Mouse (Mus musculus): ENCODE data around the gene Iqca. TPM values are rescaled to one million over a fixed set of nuclear protein-coding genes. Genes with fewer than 3 reads are reported as not detected.

Gene Iqca
- polyA plus RNA-seq, 1 experiment from 2014 or later, result 1.2 TPM

GRCm38 (mm10) chr1:90088192-90088990, 64.8 kb downstream of the Iqca start:
- H3K4me2 ChIP-seq, result no peak overlapping the region
- H3K27me3 ChIP-seq (replicated peaks), result no peaks in the 10 kb centered on the region
- H3K36me3 ChIP-seq (replicated peaks), result no peaks in the 10 kb centered on the region
- no peak for ATAC-seq (replicated peaks)
- H3K4me1 ChIP-seq, result peaks cover 14% of the 10 kb centered on the region
- WGBS, result 41% methylated on average over 6 of the region's 6 CpGs
- no peak overlapping the region for H3K4me3 ChIP-seq
- no peak overlapping the region for H3K9ac ChIP-seq
- no peak overlapping the region for H3K27ac ChIP-seq
- H3K9me3 ChIP-seq, result no peaks in the 10 kb centered on the region; the same call in 1 of the 2 replicates

GRCm38 (mm10) chr1:90086461-90086860, 66.7 kb downstream of the Iqca start:
- Histone ChIP-seq H3K36me3 (replicated peaks) (no peaks in the 10 kb centered on the region), H3K27ac (no peak overlapping the region), H3K9ac (no peak overlapping the region), H3K4me2 (no peak overlapping the region), H3K4me3 (no peak overlapping the region), H3K4me1 (peaks cover 14% of the 10 kb centered on the region), H3K27me3 (replicated peaks) (no peaks in the 10 kb centered on the region), H3K9me3 (no peaks in the 10 kb centered on the region)
- no peak for ATAC-seq (replicated peaks)
- 49% methylated on average over 10 of the region's 10 CpGs for WGBS

GRCm38 (mm10) chr1:90085526-90086157, 67.6 kb downstream of the Iqca start:
- H3K9me3 ChIP-seq, result no peaks in the 10 kb centered on the region
- H3K4me1 ChIP-seq, result peaks cover 14% of the 10 kb centered on the region
- H3K4me3 ChIP-seq, result no peak overlapping the region
- H3K4me2 ChIP-seq, result no peak overlapping the region
- no peaks in the 10 kb centered on the region for H3K36me3 ChIP-seq (replicated peaks)
- 30% methylated on average over 6 of the region's 6 CpGs for WGBS
- no peaks in the 10 kb centered on the region for H3K27me3 ChIP-seq (replicated peaks)
- H3K9ac ChIP-seq, result no peak overlapping the region
- 0 out of 2 replicates have a peak overlapping the region, but pooled peaks have one; percentile 15 for H3K27ac ChIP-seq
- peak; percentile 56 for ATAC-seq (replicated peaks)

- Histone ChIP-seq H3K9ac (no peak overlapping the region), H3K9me3 (no peaks in the 10 kb centered on the region), H3K27me3 (replicated peaks) (no peaks in the 10 kb centered on the region), H3K36me3 (replicated peaks) (no peaks in the 10 kb centered on the region), H3K27ac (no peak overlapping the region), H3K4me3 (no peak overlapping the region), H3K4me2 (no peak overlapping the region), H3K4me1 (no peaks in the 10 kb centered on the region)
- 90% methylated on average over 2 of the region's 2 CpGs for WGBS
- ATAC-seq (replicated peaks), result no peak
These were observed 76.9 kb downstream of the Iqca start for GRCm38 (mm10) chr1:90076291-90076690.

- no peaks in the 10 kb centered on the region for H3K9me3 ChIP-seq
These were observed 78.4 kb downstream of the Iqca start for GRCm38 (mm10) chr1:90074779-90075178.

GRCm38 (mm10) chr1:90071812-90072580, 81.2 kb downstream of the Iqca start:
- Histone ChIP-seq H3K4me2 (no peak overlapping the region), H3K9me3 (no peaks in the 10 kb centered on the region), H3K9ac (no peak overlapping the region), H3K27me3 (replicated peaks) (no peaks in the 10 kb centered on the region), H3K4me1 (no peaks in the 10 kb centered on the region), H3K4me3 (no peak overlapping the region), H3K27ac (no peak overlapping the region), H3K36me3 (replicated peaks) (no peaks in the 10 kb centered on the region)
- no peak for ATAC-seq (replicated peaks)
- 73% methylated on average over 13 of the region's 13 CpGs for WGBS

More at GRCm38 (mm10) chr1:90074779-90075178, 78.4 kb downstream of the Iqca start:
- Histone ChIP-seq H3K4me3 (no peak overlapping the region), H3K9ac (no peak overlapping the region), H3K27me3 (replicated peaks) (no peaks in the 10 kb centered on the region), H3K36me3 (replicated peaks) (no peaks in the 10 kb centered on the region), H3K27ac (no peak overlapping the region), H3K4me2 (no peak overlapping the region), H3K4me1 (no peaks in the 10 kb centered on the region)
- no peak for ATAC-seq (replicated peaks)
- WGBS, result 38% methylated on average over 5 of the region's 5 CpGs

- 0 out of 2 replicates have a peak, but pooled peaks have one; percentile 52 for ATAC-seq (replicated peaks)
These were observed 92.6 kb downstream of the Iqca start for GRCm38 (mm10) chr1:90060599-90060998.

GRCm38 (mm10) chr1:90060054-90060453, 93.1 kb downstream of the Iqca start:
- no peak overlapping the region for H3K27ac ChIP-seq
- 0 out of 2 replicates have a peak, but pooled peaks cover 3% of the 10 kb centered on the region for H3K4me1 ChIP-seq
- no peak overlapping the region for H3K9ac ChIP-seq
- ATAC-seq (replicated peaks), result no peak
- no peaks in the 10 kb centered on the region for H3K36me3 ChIP-seq (replicated peaks)
- no peak overlapping the region for H3K4me2 ChIP-seq
- WGBS, result 60% methylated on average over 3 of the region's 3 CpGs
- H3K9me3 ChIP-seq, result no peaks in the 10 kb centered on the region
- no peak overlapping the region for H3K4me3 ChIP-seq
- 0 out of 2 replicates have a peak, but pooled peaks cover 4% of the 10 kb centered on the region for H3K27me3 ChIP-seq (replicated peaks)

More at GRCm38 (mm10) chr1:90060599-90060998, 92.6 kb downstream of the Iqca start:
- Histone ChIP-seq H3K4me2 (no peak overlapping the region), H3K27ac (no peak overlapping the region), H3K9me3 (no peaks in the 10 kb centered on the region), H3K4me3 (no peak overlapping the region), H3K36me3 (replicated peaks) (no peaks in the 10 kb centered on the region), H3K4me1 (0 out of 2 replicates have a peak, but pooled peaks cover 3% of the 10 kb centered on the region), H3K27me3 (replicated peaks) (0 out of 2 replicates have a peak, but pooled peaks cover 4% of the 10 kb centered on the region), H3K9ac (no peak overlapping the region)
- WGBS, result 20% methylated on average over 7 of the region's 7 CpGs

- no peaks in the 10 kb centered on the region for H3K9me3 ChIP-seq
- H3K36me3 ChIP-seq (replicated peaks), result no peaks in the 10 kb centered on the region
- no peak overlapping the region for H3K27ac ChIP-seq
- ATAC-seq (replicated peaks), result no peak
- peaks cover 3% of the 10 kb centered on the region for H3K4me1 ChIP-seq
- 0 out of 2 replicates have a peak, but pooled peaks cover 3% of the 10 kb centered on the region for H3K27me3 ChIP-seq (replicated peaks)
- H3K4me3 ChIP-seq, result no peak overlapping the region
- H3K4me2 ChIP-seq, result no peak overlapping the region
- 89% methylated on average over 4 of the region's 4 CpGs for WGBS
- H3K9ac ChIP-seq, result no peak overlapping the region
These were observed 98.2 kb downstream of the Iqca start for GRCm38 (mm10) chr1:90054991-90055390.

- WGBS, result 35% methylated on average over 5 of the region's 5 CpGs
- Histone ChIP-seq H3K4me2 (no peak overlapping the region), H3K36me3 (replicated peaks) (no peaks in the 10 kb centered on the region), H3K27ac (no peak overlapping the region), H3K9ac (no peak overlapping the region), H3K4me3 (no peak overlapping the region), H3K4me1 (peaks cover 6% of the 10 kb centered on the region), H3K9me3 (no peaks in the 10 kb centered on the region), H3K27me3 (replicated peaks) (no peaks in the 10 kb centered on the region)
- no peak for ATAC-seq (replicated peaks)
These were observed 101.9 kb downstream of the Iqca start for GRCm38 (mm10) chr1:90051347-90051746.

- H3K27ac ChIP-seq, result peak overlapping the region; percentile 3; the same call in 1 of the 2 replicates
- H3K9ac ChIP-seq, result no peak overlapping the region
These were observed 103.0 kb downstream of the Iqca start for GRCm38 (mm10) chr1:90050046-90050739.

More at GRCm38 (mm10) chr1:90050046-90050739, 103.0 kb downstream of the Iqca start:
- 46% methylated on average over 20 of the region's 20 CpGs for WGBS
- Histone ChIP-seq H3K9me3 (no peaks in the 10 kb centered on the region), H3K36me3 (replicated peaks) (no peaks in the 10 kb centered on the region), H3K4me3 (no peak overlapping the region), H3K4me1 (peaks cover 6% of the 10 kb centered on the region), H3K27me3 (replicated peaks) (no peaks in the 10 kb centered on the region), H3K4me2 (no peak overlapping the region)
- peak; percentile 30; the same call in 1 of the 2 replicates for ATAC-seq (replicated peaks)

Data from midbrain, embryonic 15.5 days (tissue).